Mouse (Mus musculus) G1E-ER4 (cell line): ENCODE results near the gene Pan3. TPM values are rescaled to one million over a fixed set of nuclear protein-coding genes. Genes with fewer than 3 reads are reported as not detected.

Experiments used
- GATA1 ChIP-seq: IDR thresholded peaks from one replicate; pipeline ENCODE4 v1.8.0; 2012; ENCODE audit warnings: low read length, inconsistent platforms
- polyA plus RNA-seq: library from polyadenylated mRNA; stranded (reverse); fragments of >175 nt; gene quantifications from 2 replicates; pipeline ENCODE4 v1.2.3, GENCODE M21; 2012

The Pan3 gene
- polyA plus RNA-seq, 1 experiment, result 32.0 TPM

GRCm38 (mm10) chr5:147494791-147495376, 64.9 kb downstream of the Pan3 start:
- peak; percentile 66 for TF ChIP-seq GATA1

DNA sequence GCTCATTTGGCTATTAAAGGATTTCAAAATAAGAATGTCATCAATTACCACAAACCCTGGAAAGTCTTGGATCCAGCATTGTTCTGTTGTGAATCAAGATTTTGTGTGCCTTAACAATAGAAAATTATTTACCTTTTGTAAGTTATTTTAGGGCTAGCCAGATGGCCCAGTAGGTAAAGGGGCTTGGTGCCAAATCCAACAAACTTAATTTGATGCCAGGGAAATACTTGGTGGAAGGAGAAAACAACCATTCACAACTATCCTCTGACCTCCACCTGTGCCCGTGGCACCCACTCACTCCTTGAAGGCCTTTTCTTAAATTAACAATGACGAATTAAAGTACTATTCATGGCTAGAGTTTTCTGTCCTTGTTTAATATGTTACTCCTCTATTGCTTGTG, 66.0 kb downstream of the Pan3 start:
- TF ChIP-seq GATA1, result no peak

GRCm38 (mm10) chr5:147496921-147497320, 67.0 kb downstream of the Pan3 start:
- TF ChIP-seq GATA1, result no peak

- TF ChIP-seq GATA1, result no peak
Measured at GRCm38 (mm10) chr5:147497714-147498113, 67.8 kb downstream of the Pan3 start.

- no peak for TF ChIP-seq GATA1
Measured at GRCm38 (mm10) chr5:147501456-147501998, 71.6 kb downstream of the Pan3 start.

DNA sequence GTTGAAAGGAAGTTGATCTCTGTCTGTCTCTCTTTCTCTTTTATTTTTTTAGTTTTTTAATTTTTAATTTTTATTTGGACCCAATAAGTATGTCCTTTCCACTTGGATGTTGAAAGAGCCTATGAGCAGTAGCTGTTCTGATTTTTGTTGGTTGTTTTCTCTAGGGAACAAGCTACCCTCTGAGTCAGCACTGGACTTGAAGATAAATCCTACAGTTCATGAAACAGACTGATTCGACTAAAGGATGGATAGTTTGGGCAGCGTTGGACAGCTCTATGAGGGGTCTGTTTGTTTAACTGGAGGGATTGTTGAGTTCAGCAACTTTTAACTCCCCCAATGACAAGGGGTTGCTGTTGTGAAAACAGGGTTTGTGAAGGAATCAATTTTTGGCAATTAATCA, 73.0 kb downstream of the Pan3 start:
- no peak for TF ChIP-seq GATA1

DNA sequence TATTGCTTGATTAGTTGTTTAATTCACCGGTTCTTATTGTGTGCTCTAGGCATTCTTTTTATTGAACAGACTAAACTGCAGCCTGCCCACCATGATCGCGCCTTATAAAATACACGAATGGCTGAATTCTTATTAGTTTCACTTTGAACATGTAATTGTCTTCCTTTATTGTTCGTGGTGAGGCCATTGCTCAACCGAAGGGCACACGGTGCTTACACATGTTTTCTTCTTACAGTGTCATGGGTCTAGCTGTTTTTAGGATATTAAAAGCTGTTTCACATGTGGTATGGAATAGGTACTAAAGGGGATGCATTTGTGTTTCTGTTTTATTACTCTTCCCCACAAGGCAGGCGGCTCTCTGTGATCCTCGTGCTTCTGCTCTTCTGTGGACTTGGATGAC, 81.4 kb downstream of the Pan3 start:
- no peak for TF ChIP-seq GATA1

DNA sequence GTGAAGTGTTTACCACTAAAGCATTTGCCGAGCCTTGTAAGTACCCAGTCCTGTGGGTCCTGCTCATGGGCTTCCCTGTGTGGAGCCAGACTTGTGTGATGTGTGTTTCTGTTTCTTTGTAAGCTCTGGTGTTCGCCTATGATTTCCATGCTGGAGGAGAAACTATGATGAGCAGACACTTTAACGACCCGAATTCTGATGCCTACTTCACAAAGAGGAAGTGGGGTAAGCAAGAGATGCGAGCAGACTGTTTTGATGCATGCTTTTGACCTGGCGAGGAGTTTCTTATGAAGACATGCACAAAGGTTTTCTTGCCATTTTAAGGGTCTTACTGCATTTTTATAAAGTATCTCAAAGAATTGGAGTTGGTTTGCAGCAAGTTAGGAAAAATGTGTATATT, 97.0 kb downstream of the Pan3 start:
- TF ChIP-seq GATA1, result no peak

GRCm38 (mm10) chr5:147527788-147528187, 97.8 kb downstream of the Pan3 start:
- no peak for TF ChIP-seq GATA1

GRCm38 (mm10) chr5:147532031-147532430, 102.1 kb downstream of the Pan3 start:
- TF ChIP-seq GATA1, result no peak

DNA sequence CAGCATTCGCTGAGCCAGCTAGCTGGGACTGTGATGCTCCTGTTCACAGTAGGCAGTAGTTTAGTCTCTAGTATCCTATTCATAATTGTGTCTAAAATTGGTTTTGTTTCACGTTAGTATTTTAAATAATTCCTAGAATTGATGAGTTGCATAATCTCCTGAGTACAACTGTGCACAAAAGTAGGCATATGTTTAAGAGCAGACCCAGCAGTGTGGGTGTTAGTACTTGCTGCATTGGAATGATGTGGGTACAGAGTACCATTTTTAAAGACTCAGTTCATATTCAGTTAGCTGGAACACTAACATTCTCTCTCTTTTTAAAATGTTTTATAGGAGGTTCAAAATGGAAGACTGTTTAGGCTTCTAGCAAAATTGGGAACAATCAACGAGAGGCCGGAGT, 109.4 kb downstream of the Pan3 start:
- no peak for TF ChIP-seq GATA1

DNA sequence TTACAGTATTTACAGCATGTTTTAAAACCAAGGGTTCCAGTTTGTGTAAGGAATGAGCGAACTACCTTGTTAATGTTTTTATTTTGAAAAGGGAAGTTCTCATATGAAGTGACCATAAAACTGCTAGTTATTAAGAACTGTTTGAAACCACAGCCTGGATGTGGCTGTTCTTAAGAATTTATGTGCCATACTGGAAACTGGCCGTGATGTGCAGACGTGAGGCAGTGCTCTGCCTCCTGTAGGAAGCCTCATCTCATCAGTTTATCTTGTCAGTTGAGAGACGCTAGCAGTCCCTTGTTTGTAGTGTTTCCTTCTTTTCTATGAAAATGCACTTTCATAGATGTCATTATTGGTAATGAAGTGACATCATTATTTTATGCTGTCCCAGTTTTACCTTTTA, 109.9 kb downstream of the Pan3 start:
- TF ChIP-seq GATA1, result no peak

- no peak for TF ChIP-seq GATA1
Measured at GRCm38 (mm10) chr5:147542291-147542690, 112.3 kb downstream of the Pan3 start.

GRCm38 (mm10) chr5:147545731-147546241, 115.8 kb downstream of the Pan3 start:
- no peak for TF ChIP-seq GATA1

DNA sequence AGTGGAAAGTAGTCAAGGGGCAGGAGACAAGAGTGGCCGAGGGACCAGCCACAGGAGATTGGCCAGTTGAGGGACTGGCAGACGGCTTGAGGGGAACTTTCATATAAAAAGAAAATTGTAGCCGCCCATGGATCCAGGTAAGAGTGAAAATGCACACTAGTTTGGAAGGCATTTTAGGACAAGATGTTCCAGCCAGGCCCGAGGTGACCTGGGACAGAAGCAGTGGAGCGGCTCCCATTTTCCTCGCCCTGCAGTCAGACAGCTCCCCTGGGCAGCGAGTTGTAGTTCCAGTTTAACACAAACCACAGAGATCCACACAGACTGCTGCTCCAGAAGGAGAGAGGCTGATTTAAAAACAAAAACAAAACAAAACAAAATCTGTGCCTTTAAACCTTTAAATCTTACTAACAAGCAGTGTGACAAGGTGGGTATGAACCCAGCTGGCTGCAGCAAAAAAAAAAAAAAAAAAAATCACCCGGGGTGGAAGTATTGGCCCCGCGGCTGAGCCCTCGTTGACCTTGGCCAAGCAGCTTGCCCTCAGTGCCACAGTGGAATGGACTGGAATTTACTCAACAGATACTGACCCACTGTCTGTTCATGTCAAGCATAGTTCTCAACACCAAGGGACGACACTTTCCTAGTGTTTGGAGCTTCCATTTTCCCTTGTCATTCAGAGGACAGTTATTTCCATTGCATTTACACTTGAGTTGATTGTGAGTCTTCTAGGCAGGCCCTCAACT, 119.2 kb downstream of the Pan3 start:
- no peak for TF ChIP-seq GATA1

DNA sequence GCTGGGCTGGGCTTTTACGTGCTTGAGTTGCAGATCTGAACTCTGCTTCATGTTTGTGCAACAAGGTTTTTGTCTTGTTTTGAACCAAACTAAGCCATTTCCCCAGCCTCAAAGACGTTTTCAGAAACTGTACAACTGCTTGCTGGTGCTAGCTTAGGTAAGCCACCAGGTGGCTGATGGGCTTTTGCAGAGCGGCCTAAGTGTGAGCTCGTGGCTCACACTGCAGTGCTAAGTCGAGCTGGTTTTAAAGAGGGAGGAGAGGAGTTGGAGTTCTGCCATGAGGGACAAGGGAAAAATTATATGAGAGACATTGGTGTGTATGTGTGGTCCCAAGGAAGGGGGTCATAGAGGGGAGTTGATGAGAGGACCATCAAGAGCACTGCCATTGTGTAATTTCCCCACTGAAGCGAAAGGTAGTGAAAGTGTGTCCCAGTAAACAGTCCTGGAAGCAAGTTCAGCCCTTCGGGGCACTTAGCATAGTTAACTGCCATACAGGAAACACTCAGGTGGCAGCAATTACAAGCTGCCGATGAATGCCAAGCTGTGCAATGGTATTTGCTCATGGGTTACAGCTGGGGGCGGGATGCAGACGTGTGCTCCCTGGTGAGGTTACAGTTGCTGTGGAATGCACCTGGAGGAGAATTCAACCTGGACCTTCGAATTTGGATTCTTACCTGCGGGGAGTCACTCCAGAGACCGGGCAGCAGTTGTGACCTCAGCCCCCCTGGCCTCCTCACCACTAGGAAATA, 122.1 kb downstream of the Pan3 start:
- TF ChIP-seq GATA1, result no peak
